Mouse (Mus musculus): ENCODE data around the gene Junb. TPM values are rescaled to one million over a fixed set of nuclear protein-coding genes. Genes with fewer than 3 reads are reported as not detected.
A peak's percentile ranks its signal among the peaks of the same experiment; 100 is the strongest.

The Junb gene
- total RNA-seq, 4 experiments from 2014 or later: 39.3 to 88.9 (median 65.7) TPM

DNA sequence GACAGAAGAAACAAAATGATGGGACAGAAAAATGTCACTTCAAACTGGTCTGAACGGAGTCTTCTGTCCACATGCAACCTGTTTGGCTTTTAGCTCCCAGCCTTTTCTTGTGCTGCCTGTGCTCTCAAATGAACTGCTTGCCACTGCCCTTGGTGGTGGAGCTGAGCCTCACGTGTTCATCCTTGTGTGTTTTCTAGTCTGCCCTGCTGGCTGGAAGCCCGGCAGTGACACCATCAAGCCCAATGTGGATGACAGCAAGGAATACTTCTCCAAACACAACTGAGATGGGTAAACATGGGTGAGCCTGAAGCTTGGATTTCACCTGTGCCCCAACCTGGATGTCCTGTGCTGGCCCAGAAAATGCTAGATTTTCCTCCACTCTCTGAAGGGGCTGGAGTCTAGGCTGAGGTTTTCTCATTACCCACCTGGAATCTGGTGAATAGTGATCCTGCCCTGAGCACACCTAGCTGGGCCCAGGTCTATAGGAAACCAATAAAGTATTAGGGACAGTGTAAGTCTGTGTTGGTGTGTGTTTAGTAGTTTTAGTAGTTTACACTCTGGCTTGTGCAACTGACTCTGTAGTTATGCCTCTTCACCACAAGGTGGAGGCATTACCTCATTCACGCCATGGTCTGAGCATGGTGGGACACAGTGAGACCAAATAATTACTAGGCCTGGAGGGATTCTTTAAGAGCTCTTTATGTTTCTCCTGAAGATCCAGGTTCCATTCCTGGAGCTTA lies 4.5 kb downstream of the Junb start:
- DNase-seq (ENCODE audit: low spot score in 2 of 2): no peak

DNA sequence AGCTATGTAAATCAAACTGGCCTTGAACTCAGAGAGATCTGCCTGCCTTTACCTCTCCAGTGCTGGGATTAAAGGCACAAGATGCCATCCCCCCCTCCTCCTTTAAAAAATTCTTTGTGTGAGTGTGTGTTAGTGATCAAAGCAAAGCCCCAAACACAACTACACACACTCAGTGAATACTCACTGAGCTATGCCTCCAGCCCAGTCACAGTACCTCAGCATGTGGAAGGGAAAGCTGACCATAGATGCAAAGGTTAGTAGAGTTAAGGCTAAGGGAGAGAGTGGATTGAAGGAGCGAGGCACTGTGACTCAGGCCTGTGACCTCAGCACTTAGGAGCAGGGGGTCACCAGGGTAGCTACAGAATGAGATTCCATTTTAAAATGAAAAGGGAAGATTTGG lies 5.4 kb downstream of the Junb start:
- DNase-seq (ENCODE audit: low spot score in 2 of 2): no peak

GRCm38 (mm10) chr8:84970913-84971312 lies 7.6 kb downstream of the Junb start:
- no peak for DNase-seq (ENCODE audit: low spot score in 2 of 2)

GRCm38 (mm10) chr8:84970135-84970790 lies 8.3 kb downstream of the Junb start:
- no peak for DNase-seq (ENCODE audit: low spot score in 2 of 2)

DNA sequence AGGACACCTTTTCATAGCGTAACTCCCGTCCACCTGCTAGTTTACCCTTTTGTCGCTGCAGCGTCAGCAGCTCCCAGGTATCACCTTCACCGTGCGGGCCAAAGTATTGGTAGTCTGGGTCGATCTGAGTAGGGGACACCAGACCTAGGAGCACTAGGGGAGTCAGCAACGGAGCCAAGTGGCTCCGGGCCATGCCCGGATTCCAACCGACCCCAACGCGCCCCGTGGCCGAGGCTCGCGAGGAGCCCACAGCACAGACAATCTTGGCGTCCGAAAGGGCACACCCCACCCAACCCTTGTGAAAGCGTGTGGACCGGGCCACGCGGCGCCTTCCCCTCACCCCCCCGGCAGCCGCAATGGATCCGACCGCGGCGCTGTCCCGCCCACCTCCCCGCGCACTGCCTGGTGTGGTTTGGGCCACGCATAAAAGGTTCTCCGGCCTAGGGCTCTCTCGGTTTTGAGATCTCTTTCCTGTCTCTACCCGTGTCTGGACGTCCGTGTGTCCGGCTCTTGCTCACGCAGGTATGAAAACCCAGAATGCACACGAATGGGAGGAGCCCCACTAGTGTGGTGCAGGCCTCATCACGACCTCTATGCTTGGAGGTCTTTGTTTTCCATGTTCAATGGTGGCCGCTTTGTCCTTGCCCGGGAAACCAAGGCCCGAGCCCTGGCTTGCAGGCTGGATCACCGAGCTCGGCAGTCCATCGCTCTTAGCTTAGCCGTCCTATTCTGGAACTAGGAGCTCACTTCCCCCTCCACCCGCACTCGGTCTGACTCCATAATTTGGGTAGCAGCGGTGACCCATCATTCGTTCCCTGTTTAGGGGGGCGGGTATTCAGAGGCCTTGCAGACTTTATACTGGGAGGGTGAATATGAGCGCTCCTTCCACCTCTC lies 9.0 kb downstream of the Junb start, which contains the start of the genes Gm49661, Prdx2 and Rnaseh2a:
Gm49661 (minus strand) TSS at position 193 of the 894 bp plus-strand sequence.
Prdx2 (plus strand) TSS at position 347 of the 894 bp plus-strand sequence.
Rnaseh2a (minus strand) TSS at position 527 of the 894 bp plus-strand sequence.
- DNase-seq (ENCODE audit: low spot score in 2 of 2): peak; percentile 51 to 56

DNA sequence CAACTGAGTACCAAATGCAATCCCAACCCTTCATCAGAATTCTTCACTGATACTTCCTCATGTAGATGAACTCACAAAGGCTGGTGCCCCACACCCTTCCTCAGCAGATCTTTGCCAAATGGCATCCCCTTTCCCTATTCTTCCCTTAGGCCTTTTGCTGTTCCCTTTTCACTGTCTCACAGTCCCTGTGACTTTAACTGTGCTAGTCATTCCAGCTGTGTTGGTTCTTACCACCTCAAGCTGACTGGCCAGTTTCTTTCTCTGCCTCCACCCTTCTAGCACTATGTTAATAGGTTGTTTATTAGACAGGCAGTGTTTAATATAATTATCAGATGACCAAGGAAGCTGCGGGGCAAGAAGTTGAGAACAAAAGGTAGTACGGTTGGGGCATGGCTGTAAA lies 9.9 kb downstream of the Junb start:
- DNase-seq (ENCODE audit: low spot score in 2 of 2): no peak

DNA sequence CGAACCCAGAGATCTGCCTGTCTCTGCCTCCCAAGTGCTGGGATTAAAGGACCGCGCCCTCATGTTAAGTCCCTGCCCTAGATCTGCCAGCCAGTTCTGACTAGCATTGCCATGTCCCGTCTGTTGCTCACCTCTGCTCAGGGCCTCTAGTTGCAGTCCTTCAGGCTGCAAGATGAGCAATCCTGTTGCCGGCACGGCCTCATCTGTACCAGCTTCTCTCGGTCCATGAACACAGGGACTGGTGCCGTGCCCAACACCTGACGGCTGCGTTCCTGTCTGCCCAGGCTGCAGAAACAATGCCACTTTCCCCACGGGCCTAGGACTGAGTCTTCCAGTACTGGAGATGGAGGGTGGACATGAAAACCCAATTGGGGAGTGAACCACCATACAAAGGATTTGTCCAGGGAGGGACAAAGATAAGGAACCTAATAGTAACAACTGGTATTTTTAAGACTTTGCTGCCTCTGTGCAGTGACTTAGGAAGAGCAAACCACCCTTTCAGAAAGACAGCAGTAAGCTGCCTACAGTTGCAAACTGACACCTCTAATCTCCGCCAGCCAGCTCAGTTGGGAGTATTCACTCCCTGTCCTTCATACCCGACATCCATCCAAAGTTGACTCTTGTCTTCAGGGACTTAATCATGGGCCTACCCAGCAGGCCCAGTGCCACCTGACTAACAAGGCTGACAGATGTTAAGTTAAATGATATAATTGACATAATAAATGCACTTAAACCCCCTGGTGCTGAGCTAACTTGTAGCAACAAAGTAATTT lies 10.8 kb downstream of the Junb start:
- no peak for DNase-seq (ENCODE audit: low spot score in 2 of 2)

- DNase-seq (ENCODE audit: low spot score in 2 of 2): no peak
Measured at GRCm38 (mm10) chr8:84966603-84967002, 11.9 kb downstream of the Junb start.

GRCm38 (mm10) chr8:84965731-84966291 lies 12.7 kb downstream of the Junb start:
- peak; percentile 80 to 94 for DNase-seq (ENCODE audit: low spot score in 2 of 2)

GRCm38 (mm10) chr8:84963952-84964351 lies 14.6 kb downstream of the Junb start:
- DNase-seq (ENCODE audit: low spot score in 2 of 2): no peak

DNA sequence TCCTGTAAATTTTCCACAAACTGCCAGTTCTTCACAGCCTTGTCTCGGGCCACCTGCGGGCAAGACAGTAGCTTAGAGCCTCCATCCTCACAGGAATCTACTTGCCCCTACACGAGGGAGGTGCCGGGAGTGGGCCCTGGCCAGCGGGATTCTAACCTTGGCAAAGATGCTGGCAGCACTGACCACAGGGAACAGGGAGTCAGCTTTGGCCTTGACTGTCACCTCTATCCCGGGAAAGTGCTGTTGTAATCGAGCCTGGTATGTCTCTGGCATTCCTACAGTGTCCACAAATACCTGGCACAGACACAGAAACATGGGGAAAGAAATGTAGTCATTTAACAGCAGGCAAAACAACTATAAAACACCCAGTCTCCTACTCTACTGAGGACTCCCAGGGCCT lies 18.7 kb downstream of the Junb start:
- DNase-seq (ENCODE audit: low spot score in 2 of 2): no peak

- no peak for DNase-seq (ENCODE audit: low spot score in 2 of 2)
Measured at GRCm38 (mm10) chr8:84956768-84957167, 21.8 kb downstream of the Junb start.

DNA sequence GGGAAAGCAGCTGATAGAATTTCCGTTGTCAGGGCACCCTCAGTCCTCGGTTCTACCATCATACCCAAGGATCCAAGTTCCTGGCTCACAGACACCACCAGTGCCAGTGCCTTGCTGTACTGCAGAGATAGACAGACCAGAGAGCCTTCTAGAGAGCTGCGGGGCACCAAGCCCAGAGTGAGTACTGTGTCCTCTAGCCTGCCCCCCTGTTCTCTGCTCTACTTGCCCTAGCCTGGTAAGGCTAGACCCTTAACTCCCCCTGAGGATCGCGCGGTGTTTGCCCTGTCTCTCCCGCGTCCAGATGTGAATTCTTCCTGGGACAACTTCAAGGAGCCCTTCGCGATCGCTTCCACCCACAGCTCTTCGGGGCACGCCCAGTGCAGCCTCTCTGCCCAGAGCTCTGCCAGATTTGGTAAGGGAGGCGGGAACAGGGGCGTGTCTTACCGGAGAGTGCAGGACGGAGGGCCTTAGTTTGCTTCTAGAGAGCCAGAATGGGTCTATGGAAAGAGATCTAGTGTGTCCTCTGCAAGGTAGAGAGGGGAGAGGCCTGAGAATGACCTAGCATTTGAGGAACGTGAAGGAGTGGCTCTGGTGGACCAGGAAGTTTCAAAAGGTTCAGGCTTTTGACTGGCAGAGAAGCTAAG lies 25.8 kb downstream of the Junb start:
- DNase-seq (ENCODE audit: low spot score in 2 of 2): no peak

GRCm38 (mm10) chr8:84949753-84950152 lies 28.8 kb downstream of the Junb start:
- DNase-seq (ENCODE audit: low spot score in 2 of 2): no peak

- DNase-seq (ENCODE audit: low spot score in 2 of 2): no peak
Measured at GRCm38 (mm10) chr8:84947241-84947545, 31.3 kb downstream of the Junb start.

DNA sequence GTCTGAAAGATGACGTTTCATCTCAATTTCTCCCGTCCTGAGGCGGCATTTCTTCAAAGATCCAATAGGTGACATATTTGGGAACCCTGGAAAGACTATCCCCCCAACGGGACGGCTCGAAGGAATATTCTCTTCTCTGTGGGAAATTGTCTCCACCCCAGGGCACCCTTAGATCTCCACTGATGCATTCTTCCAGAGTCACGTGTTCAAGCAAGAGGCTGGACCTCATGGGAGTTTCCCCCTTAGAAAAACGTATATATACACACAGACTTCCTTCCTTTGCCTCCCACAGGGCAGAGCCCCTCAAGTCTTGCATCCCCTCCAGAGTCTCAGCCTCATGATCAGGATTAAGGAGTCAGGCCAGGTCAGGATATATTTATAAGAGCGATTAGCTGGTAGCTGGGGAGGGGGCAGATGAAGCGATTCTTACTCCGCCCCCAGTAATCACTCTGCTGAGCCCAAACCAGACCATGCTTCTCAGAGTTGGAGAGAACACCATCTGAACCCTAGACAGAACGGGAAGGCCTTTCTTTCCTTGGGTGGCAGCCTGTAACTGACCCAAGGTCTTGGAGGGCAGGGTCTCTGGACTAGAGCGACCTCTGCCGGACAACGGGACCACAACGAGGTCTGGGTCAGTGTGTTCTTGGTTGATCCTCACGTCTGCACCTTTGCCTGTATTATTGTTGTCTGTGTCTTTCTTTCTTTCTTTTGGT lies 31.8 kb downstream of the Junb start, which contains the start of gene Rtbdn:
Rtbdn (plus strand) TSS at position 464 of the 713 bp plus-strand sequence.
- DNase-seq (ENCODE audit: low spot score in 2 of 2): no peak

- no peak for DNase-seq (ENCODE audit: low spot score in 2 of 2)
Measured at GRCm38 (mm10) chr8:84945633-84946527, 32.6 kb downstream of the Junb start.

DNA sequence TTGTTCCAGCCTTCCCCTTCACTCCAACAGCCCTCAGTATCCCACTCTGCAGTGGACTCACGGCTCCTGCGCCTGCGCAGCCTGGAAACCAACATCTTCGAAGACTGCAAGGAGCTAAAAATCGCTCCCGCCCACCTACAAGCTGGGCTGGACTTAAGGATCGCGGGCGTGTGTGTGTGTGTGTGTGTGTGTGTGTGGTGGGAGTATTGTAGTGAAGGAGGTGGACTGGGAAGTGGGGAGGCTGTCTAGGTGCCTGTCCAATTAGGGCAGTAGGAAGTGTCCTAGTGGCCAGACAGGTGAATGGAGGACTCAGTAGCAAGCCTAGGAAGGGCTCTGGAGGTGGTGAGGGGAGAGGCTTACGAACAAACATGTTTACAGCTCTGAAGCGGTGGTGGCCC lies 33.3 kb downstream of the Junb start:
- peak in 1 of 2 experiments; percentile 89 for DNase-seq (ENCODE audit: low spot score in 2 of 2)
